Mouse (Mus musculus): ENCODE measurements around the gene Notch2. TPM values are rescaled to one million over a fixed set of nuclear protein-coding genes. Genes with fewer than 3 reads are reported as not detected.
A peak's percentile ranks its signal among the peaks of the same experiment; 100 is the strongest.

Gene Notch2
- polyA plus RNA-seq, 1 experiment from 2014 or later = 27.8 TPM

DNA sequence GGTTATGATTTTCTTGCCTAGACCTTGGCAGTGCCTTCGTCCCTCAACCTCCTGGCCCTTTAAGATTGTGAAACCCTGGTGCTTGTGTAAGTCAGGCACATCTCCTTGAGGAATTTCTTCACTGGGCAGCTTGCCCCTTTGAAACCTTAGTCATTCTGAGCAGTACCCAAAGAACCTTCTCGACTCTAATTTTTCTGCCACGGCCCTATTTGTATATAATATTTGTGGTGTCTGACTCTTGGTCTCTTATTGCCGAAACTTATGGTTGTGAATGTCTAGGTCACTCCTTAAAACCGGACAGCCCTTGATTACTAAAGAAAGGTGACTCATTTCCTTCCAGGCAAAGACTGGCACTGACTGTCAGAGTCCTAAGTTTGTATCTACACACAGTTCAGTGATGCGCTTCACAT lies 43.6 kb downstream of the Notch2 start:
- H3K36me3 ChIP-seq (replicated peaks; ENCODE audit: control insufficient read depth, insufficient read depth, low read depth, low read length) = no peaks in the 10 kb centered on the region
- no peak overlapping the region for H3K4me3 ChIP-seq (ENCODE audit: low read depth, low read length)
- no peak overlapping the region for H3K9ac ChIP-seq (replicated peaks; ENCODE audit: low read length)
- 65% methylated on average over 6 of the region's 6 CpGs for WGBS
- ATAC-seq (replicated peaks; ENCODE audit: insufficient number of reproducible peaks, low FRiP score, low TSS enrichment, low read depth) (no peak), DNase-seq (ENCODE audit: low spot score) (no peak)
- 0 out of 2 replicates have a peak overlapping the region, but pooled peaks have one; percentile 1 for H3K27ac ChIP-seq (replicated peaks; ENCODE audit: low read depth, low read length)
- H3K9me3 ChIP-seq (replicated peaks; ENCODE audit: control insufficient read depth, low read length) = no peaks in the 10 kb centered on the region
- peaks cover under 1% of the 10 kb centered on the region; the same call in 1 of the 2 replicates for H3K4me1 ChIP-seq (ENCODE audit: control insufficient read depth, insufficient read depth, low read length)
- no peaks in the 10 kb centered on the region for H3K27me3 ChIP-seq (ENCODE audit: control insufficient read depth, insufficient read depth, low read length)
- H3K4me2 ChIP-seq (ENCODE audit: low read depth, low read length) = no peak overlapping the region

DNA sequence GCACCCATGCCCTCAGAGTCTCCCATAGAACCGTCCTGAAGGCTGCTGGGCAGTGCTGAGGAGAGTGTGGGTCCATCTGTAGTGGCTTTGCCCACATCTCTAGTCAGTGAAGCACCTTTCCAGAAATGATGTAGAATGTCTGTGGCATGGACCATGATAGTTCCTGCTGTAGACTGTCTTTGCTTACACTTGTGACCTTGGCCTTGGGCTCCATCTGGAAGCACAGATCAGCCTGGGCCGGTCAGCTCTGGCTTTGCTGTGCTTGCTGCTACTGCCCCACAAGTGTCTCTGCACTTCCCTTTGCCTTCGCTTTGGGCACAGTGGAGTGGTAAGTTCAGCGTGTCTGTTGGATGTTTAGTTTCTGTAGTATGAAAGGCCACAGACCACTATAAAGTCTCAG lies 45.7 kb downstream of the Notch2 start:
- ATAC-seq (replicated peaks; ENCODE audit: insufficient number of reproducible peaks, low FRiP score, low TSS enrichment, low read depth) (no peak), DNase-seq (ENCODE audit: low spot score) (no peak)
- Histone ChIP-seq H3K27me3 (ENCODE audit: control insufficient read depth, insufficient read depth, low read length) (no peaks in the 10 kb centered on the region), H3K4me3 (ENCODE audit: low read depth, low read length) (no peak overlapping the region), H3K4me2 (ENCODE audit: low read depth, low read length) (no peak overlapping the region), H3K4me1 (ENCODE audit: control insufficient read depth, insufficient read depth, low read length) (peaks cover 14% of the 10 kb centered on the region), H3K9ac (replicated peaks; ENCODE audit: low read length) (no peak overlapping the region), H3K27ac (replicated peaks; ENCODE audit: low read depth, low read length) (no peak overlapping the region), H3K9me3 (replicated peaks; ENCODE audit: control insufficient read depth, low read length) (no peaks in the 10 kb centered on the region), H3K36me3 (replicated peaks; ENCODE audit: control insufficient read depth, insufficient read depth, low read depth, low read length) (no peaks in the 10 kb centered on the region)
- WGBS = 79% methylated on average over 4 of the region's 4 CpGs

DNA sequence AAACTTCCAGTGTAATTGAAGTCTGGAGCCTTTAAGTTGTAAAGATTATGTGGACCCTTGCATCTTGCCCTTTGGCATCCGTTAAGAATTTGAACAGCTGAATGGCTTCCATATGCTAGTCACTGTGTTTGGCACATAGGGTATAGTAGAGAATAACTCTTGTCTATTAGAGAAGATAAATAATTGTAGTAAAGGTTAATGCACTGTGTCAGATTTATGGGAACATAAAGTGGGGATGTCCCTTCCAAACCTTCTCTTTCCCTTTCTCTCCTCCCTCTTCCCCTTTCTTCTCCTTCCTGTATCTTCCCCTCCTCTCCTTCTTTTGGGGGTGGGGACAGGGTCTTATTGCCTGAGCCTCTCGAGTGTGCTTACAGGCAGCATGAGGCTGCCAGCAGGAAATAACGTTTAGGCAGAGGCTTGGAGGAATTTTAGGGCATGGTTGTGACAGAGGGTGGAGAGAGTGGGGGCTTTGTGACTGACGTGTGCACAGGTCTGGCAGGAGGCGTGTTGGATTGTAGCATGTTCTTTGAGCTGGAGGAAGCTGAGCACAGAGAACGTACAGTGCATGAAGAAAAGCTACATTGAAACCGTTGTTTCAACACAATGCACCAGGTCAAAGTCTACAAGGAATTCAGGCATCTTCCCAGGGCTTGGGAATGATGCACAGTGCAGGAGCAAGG lies 47.8 kb downstream of the Notch2 start:
- Histone ChIP-seq H3K27me3 (ENCODE audit: control insufficient read depth, insufficient read depth, low read length) (no peaks in the 10 kb centered on the region), H3K9ac (replicated peaks; ENCODE audit: low read length) (no peak overlapping the region), H3K9me3 (replicated peaks; ENCODE audit: control insufficient read depth, low read length) (no peaks in the 10 kb centered on the region), H3K4me2 (ENCODE audit: low read depth, low read length) (no peak overlapping the region), H3K4me1 (ENCODE audit: control insufficient read depth, insufficient read depth, low read length) (peaks cover 14% of the 10 kb centered on the region), H3K27ac (replicated peaks; ENCODE audit: low read depth, low read length) (peak overlapping the region; percentile 90), H3K4me3 (ENCODE audit: low read depth, low read length) (no peak overlapping the region), H3K36me3 (replicated peaks; ENCODE audit: control insufficient read depth, insufficient read depth, low read depth, low read length) (no peaks in the 10 kb centered on the region)
- DNase-seq (ENCODE audit: low spot score) (peak; percentile 78), ATAC-seq (replicated peaks; ENCODE audit: insufficient number of reproducible peaks, low FRiP score, low TSS enrichment, low read depth) (peak; percentile 34)
- 13% methylated on average over 7 of the region's 7 CpGs for WGBS

DNA sequence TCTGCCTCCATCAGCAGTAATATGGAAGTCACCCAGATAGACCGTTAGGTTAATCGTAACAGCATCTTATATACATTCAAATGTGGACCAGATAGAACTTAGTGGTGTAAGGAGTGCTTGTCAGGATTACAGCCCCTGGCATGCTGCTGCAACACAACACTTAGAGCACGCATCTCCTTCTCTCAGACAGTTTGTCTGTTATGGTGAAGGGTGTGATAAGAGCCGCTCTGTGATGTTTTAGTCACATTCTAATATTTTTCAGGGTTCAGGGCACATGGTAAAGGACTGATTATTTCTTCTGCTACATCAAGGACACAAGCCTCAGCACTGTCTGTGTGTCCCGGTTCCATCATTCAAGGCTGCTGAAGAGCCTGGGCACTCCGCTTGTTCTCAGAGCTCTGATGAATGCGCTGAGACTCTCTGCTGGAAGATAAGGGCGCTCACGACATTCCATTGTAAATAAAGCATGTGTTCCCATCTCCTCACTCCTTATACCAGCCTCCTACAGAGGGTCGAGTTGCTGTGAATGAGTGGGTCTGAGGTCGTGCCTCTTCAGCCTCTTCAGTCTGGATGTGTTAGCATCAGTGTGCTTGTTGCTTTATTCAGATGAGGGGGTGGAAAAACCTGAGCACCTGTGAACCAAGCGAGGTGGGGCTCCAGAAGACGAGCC lies 48.5 kb downstream of the Notch2 start:
- Histone ChIP-seq H3K9ac (replicated peaks; ENCODE audit: low read length) (peak overlapping the region; percentile 14), H3K27me3 (ENCODE audit: control insufficient read depth, insufficient read depth, low read length) (no peaks in the 10 kb centered on the region), H3K36me3 (replicated peaks; ENCODE audit: control insufficient read depth, insufficient read depth, low read depth, low read length) (no peaks in the 10 kb centered on the region), H3K4me2 (ENCODE audit: low read depth, low read length) (no peak overlapping the region), H3K27ac (replicated peaks; ENCODE audit: low read depth, low read length) (peak overlapping the region; percentile 90), H3K4me1 (ENCODE audit: control insufficient read depth, insufficient read depth, low read length) (peaks cover 14% of the 10 kb centered on the region), H3K9me3 (replicated peaks; ENCODE audit: control insufficient read depth, low read length) (no peaks in the 10 kb centered on the region), H3K4me3 (ENCODE audit: low read depth, low read length) (no peak overlapping the region)
- ATAC-seq (replicated peaks; ENCODE audit: insufficient number of reproducible peaks, low FRiP score, low TSS enrichment, low read depth) (no peak), DNase-seq (ENCODE audit: low spot score) (no peak)
- 37% methylated on average over 13 of the region's 13 CpGs for WGBS

DNA sequence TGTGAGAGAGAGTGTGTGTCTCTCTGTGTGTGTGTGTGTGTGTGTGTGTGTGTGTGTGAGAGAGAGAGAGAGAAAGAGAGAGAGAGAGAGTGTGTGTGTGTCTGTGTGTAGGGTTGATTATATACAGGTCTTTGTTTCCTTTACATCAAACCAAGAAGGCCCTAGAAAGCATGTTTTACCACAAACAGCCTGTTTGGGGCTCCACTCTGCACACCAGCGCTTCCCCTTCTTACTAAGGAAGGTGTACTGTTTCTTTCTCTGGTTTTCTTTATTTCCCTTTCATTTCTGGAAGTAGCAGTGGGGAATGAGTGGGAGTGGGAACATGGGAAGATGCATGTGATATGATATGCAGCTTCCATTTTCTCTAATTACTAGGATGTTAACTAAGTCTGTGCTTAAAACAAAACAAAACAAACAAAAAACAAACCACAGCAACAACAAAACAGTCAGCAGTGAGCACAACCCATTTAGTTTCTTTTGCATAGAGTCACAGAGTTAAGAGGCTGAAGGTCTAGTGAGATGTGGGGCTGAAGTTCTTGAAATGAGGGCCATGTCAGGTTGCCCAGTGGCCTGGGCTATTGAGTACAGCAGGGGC lies 49.4 kb downstream of the Notch2 start:
- no peaks in the 10 kb centered on the region for H3K36me3 ChIP-seq (replicated peaks; ENCODE audit: control insufficient read depth, insufficient read depth, low read depth, low read length)
- no peaks in the 10 kb centered on the region for H3K9me3 ChIP-seq (replicated peaks; ENCODE audit: control insufficient read depth, low read length)
- H3K27ac ChIP-seq (replicated peaks; ENCODE audit: low read depth, low read length) = peak overlapping the region; percentile 90
- peak overlapping the region; percentile 18 for H3K9ac ChIP-seq (replicated peaks; ENCODE audit: low read length)
- DNase-seq (ENCODE audit: low spot score) = no peak
- H3K4me3 ChIP-seq (ENCODE audit: low read depth, low read length) = no peak overlapping the region
- peaks cover 14% of the 10 kb centered on the region for H3K4me1 ChIP-seq (ENCODE audit: control insufficient read depth, insufficient read depth, low read length)
- H3K27me3 ChIP-seq (ENCODE audit: control insufficient read depth, insufficient read depth, low read length) = no peaks in the 10 kb centered on the region
- 0 out of 2 replicates have a peak, but pooled peaks have one; percentile 11 for ATAC-seq (replicated peaks; ENCODE audit: insufficient number of reproducible peaks, low FRiP score, low TSS enrichment, low read depth)
- no peak overlapping the region for H3K4me2 ChIP-seq (ENCODE audit: low read depth, low read length)
- 38% methylated on average over 1 of the region's 1 CpGs for WGBS

DNA sequence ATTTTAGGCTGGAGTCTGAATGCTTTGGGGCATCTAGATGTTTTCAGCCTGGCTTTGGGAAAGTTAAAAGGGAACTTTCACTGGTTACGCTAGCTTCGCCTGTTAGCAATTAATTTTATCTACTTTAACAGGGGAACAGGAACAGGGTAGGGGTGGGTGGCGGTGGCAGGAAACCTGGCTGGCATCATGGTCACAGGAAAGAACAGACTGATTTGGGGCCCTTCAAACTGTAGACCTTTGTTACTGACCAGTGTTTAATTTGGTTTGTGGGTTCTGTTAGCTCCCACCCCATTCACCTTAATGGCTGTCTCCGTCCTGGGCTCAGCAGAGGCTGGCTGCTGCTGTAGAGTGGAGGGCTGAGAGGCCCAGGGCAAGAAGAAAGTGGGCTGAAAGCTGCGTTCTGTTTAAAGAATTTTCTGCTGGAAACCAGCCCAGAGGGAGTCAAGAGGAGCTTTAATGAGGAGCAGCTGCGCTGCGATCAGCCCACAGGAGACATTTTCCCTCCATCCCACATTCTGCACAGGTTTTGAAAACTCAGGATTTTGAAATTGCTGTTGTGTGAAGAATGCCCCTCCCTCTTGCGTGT lies 50.0 kb downstream of the Notch2 start:
- Histone ChIP-seq H3K36me3 (replicated peaks; ENCODE audit: control insufficient read depth, insufficient read depth, low read depth, low read length) (no peaks in the 10 kb centered on the region), H3K4me3 (ENCODE audit: low read depth, low read length) (no peak overlapping the region), H3K9ac (replicated peaks; ENCODE audit: low read length) (no peak overlapping the region; the same call in 1 of the 2 replicates), H3K27ac (replicated peaks; ENCODE audit: low read depth, low read length) (peak overlapping the region; percentile 90), H3K27me3 (ENCODE audit: control insufficient read depth, insufficient read depth, low read length) (no peaks in the 10 kb centered on the region), H3K4me2 (ENCODE audit: low read depth, low read length) (no peak overlapping the region; the same call in 1 of the 2 replicates), H3K4me1 (ENCODE audit: control insufficient read depth, insufficient read depth, low read length) (peaks cover 14% of the 10 kb centered on the region), H3K9me3 (replicated peaks; ENCODE audit: control insufficient read depth, low read length) (no peaks in the 10 kb centered on the region)
- WGBS = 22% methylated on average over 8 of the region's 8 CpGs
- ATAC-seq (replicated peaks; ENCODE audit: insufficient number of reproducible peaks, low FRiP score, low TSS enrichment, low read depth) (peak; percentile 71; the same call in 1 of the 2 replicates), DNase-seq (ENCODE audit: low spot score) (peak; percentile 89)

DNA sequence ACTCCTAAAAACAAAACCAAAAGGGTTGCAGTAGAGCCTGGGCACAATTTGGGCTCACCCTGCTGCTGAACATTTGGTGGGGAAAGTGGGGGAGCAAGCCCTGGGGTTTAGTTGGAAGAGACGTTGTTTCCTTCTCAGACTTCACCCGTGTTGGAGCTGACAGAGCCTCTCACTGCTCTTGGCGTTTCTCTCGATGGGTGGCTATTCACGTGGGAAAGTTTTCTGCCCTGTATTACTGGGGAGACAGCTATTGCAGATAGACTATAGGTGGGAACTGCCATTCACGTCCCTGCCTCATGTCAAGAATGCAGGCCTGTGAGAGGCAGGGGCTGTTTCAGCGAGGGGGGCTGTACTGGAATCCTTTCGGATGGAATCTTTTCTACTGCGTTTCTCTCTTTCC lies 50.5 kb downstream of the Notch2 start:
- Histone ChIP-seq H3K4me3 (ENCODE audit: low read depth, low read length) (no peak overlapping the region), H3K4me1 (ENCODE audit: control insufficient read depth, insufficient read depth, low read length) (peaks cover 14% of the 10 kb centered on the region), H3K4me2 (ENCODE audit: low read depth, low read length) (no peak overlapping the region), H3K9ac (replicated peaks; ENCODE audit: low read length) (0 out of 2 replicates have a peak overlapping the region, but pooled peaks have one; percentile 0), H3K36me3 (replicated peaks; ENCODE audit: control insufficient read depth, insufficient read depth, low read depth, low read length) (no peaks in the 10 kb centered on the region), H3K27ac (replicated peaks; ENCODE audit: low read depth, low read length) (peak overlapping the region; percentile 90), H3K9me3 (replicated peaks; ENCODE audit: control insufficient read depth, low read length) (no peaks in the 10 kb centered on the region), H3K27me3 (ENCODE audit: control insufficient read depth, insufficient read depth, low read length) (no peaks in the 10 kb centered on the region)
- DNase-seq (ENCODE audit: low spot score) = no peak
- ATAC-seq (replicated peaks; ENCODE audit: insufficient number of reproducible peaks, low FRiP score, low TSS enrichment, low read depth) = no peak
- WGBS = 16% methylated on average over 9 of the region's 9 CpGs

All from embryonic facial prominence, embryonic 11.5 days (tissue).